Mouse (Mus musculus) E14TG2a.4 (cell line): ENCODE measurements at regions not wholly inside any gene's neighbourhood (a gene's known extent, or its start where the extent isn't known, plus 50 kb on each side); places are given as distances from the start of the nearest gene placed in this dataset.

Experiments used
- CTCF ChIP-seq: conservative IDR thresholded peaks from 2 replicates; pipeline ENCODE4 v1.5.1; 2014; ENCODE audit warnings: low read length
- NANOG ChIP-seq: IDR thresholded peaks from 2 replicates; pipeline ENCODE4 v1.6.1; 2014; ENCODE audit warnings: borderline replicate concordance, low read length, mixed read lengths
- POU5F1 ChIP-seq: IDR thresholded peaks from 2 replicates; pipeline ENCODE4 v1.6.1; 2014; ENCODE audit warnings: low read length, borderline replicate concordance

GRCm38 (mm10) chr11:71515264-71515663 is 234.5 kb upstream of the Wscd1 start:
- TF ChIP-seq CTCF (no peak), POU5F1 (no peak), NANOG (no peak)
